Mouse (Mus musculus): Measurements from ENCODE around the gene H2-M5. TPM values are rescaled to one million over a fixed set of nuclear protein-coding genes. Genes with fewer than 3 reads are reported as not detected.

The H2-M5 gene
- polyA plus RNA-seq, 1 experiment: not detected

- no peaks in the 10 kb centered on the region for H3K9me3 ChIP-seq (ENCODE audit: control insufficient read depth, low read length)
- H3K4me3 ChIP-seq (replicated peaks): no peak overlapping the region
- H3K27me3 ChIP-seq (ENCODE audit: control insufficient read depth): no peaks in the 10 kb centered on the region
- no peaks in the 10 kb centered on the region for H3K36me3 ChIP-seq (ENCODE audit: control insufficient read depth)
- no peak for TF ChIP-seq GATA1 (IDR thresholded peaks at IDR 0.05; ENCODE audit: low read length)
- no peak for TF ChIP-seq TAL1 (IDR thresholded peaks at IDR 0.05; ENCODE audit: low read length)
- H3K4me1 ChIP-seq (ENCODE audit: control insufficient read depth): no peaks in the 10 kb centered on the region
Observed at GRCm38 (mm10) chr17:37016333-37016732, 27.0 kb upstream of the H2-M5 start.

GRCm38 (mm10) chr17:37012141-37012540 lies 22.8 kb upstream of the H2-M5 start:
- no peaks in the 10 kb centered on the region for H3K36me3 ChIP-seq (ENCODE audit: control insufficient read depth)
- no peak for TF ChIP-seq GATA1 (IDR thresholded peaks at IDR 0.05; ENCODE audit: low read length)
- no peak for TF ChIP-seq TAL1 (IDR thresholded peaks at IDR 0.05; ENCODE audit: low read length)
- H3K4me3 ChIP-seq (replicated peaks): no peak overlapping the region
- no peaks in the 10 kb centered on the region for H3K27me3 ChIP-seq (ENCODE audit: control insufficient read depth)
- no peaks in the 10 kb centered on the region for H3K9me3 ChIP-seq (ENCODE audit: control insufficient read depth, low read length)
- no peaks in the 10 kb centered on the region for H3K4me1 ChIP-seq (ENCODE audit: control insufficient read depth)

GRCm38 (mm10) chr17:37011719-37012118 lies 22.4 kb upstream of the H2-M5 start:
- H3K36me3 ChIP-seq (ENCODE audit: control insufficient read depth): no peaks in the 10 kb centered on the region
- no peak overlapping the region for H3K4me3 ChIP-seq (replicated peaks)
- H3K27me3 ChIP-seq (ENCODE audit: control insufficient read depth): no peaks in the 10 kb centered on the region
- TF ChIP-seq GATA1 (IDR thresholded peaks at IDR 0.05; ENCODE audit: low read length) (no peak), TAL1 (IDR thresholded peaks at IDR 0.05; ENCODE audit: low read length) (no peak)
- no peaks in the 10 kb centered on the region for H3K4me1 ChIP-seq (ENCODE audit: control insufficient read depth)
- H3K9me3 ChIP-seq (ENCODE audit: control insufficient read depth, low read length): no peaks in the 10 kb centered on the region

- Histone ChIP-seq H3K4me3 (replicated peaks) (no peak overlapping the region), H3K9me3 (ENCODE audit: control insufficient read depth, low read length) (no peaks in the 10 kb centered on the region), H3K36me3 (ENCODE audit: control insufficient read depth) (no peaks in the 10 kb centered on the region), H3K4me1 (ENCODE audit: control insufficient read depth) (no peaks in the 10 kb centered on the region), H3K27me3 (ENCODE audit: control insufficient read depth) (no peaks in the 10 kb centered on the region)
- no peak for TF ChIP-seq GATA1 (IDR thresholded peaks at IDR 0.05; ENCODE audit: low read length)
- no peak for TF ChIP-seq TAL1 (IDR thresholded peaks at IDR 0.05; ENCODE audit: low read length)
Observed at GRCm38 (mm10) chr17:37009460-37010042, 20.2 kb upstream of the H2-M5 start.

GRCm38 (mm10) chr17:37008161-37008560 lies 18.8 kb upstream of the H2-M5 start:
- Histone ChIP-seq H3K36me3 (ENCODE audit: control insufficient read depth) (no peaks in the 10 kb centered on the region), H3K4me3 (replicated peaks) (no peak overlapping the region), H3K4me1 (ENCODE audit: control insufficient read depth) (no peaks in the 10 kb centered on the region), H3K9me3 (ENCODE audit: control insufficient read depth, low read length) (no peaks in the 10 kb centered on the region), H3K27me3 (ENCODE audit: control insufficient read depth) (peaks cover 11% of the 10 kb centered on the region)
- TF ChIP-seq GATA1 (IDR thresholded peaks at IDR 0.05; ENCODE audit: low read length) (no peak), TAL1 (IDR thresholded peaks at IDR 0.05; ENCODE audit: low read length) (no peak)

GRCm38 (mm10) chr17:37003366-37003765 lies 14.0 kb upstream of the H2-M5 start:
- Histone ChIP-seq H3K4me3 (replicated peaks) (no peak overlapping the region), H3K36me3 (ENCODE audit: control insufficient read depth) (no peaks in the 10 kb centered on the region), H3K4me1 (ENCODE audit: control insufficient read depth) (no peaks in the 10 kb centered on the region), H3K9me3 (ENCODE audit: control insufficient read depth, low read length) (no peaks in the 10 kb centered on the region), H3K27me3 (ENCODE audit: control insufficient read depth) (peaks cover 28% of the 10 kb centered on the region)
- no peak for TF ChIP-seq GATA1 (IDR thresholded peaks at IDR 0.05; ENCODE audit: low read length)

- Histone ChIP-seq H3K4me3 (replicated peaks) (peak overlapping the region; percentile 36), H3K27me3 (ENCODE audit: control insufficient read depth) (peaks cover 28% of the 10 kb centered on the region), H3K4me1 (ENCODE audit: control insufficient read depth) (no peaks in the 10 kb centered on the region), H3K36me3 (ENCODE audit: control insufficient read depth) (no peaks in the 10 kb centered on the region), H3K9me3 (ENCODE audit: control insufficient read depth, low read length) (no peaks in the 10 kb centered on the region)
- TF ChIP-seq TAL1 (IDR thresholded peaks at IDR 0.05; ENCODE audit: low read length): no peak
Observed at GRCm38 (mm10) chr17:37002364-37003330, 13.3 kb upstream of the H2-M5 start.

GRCm38 (mm10) chr17:37000863-37001262 lies 11.5 kb upstream of the H2-M5 start, which contains the start of gene Zfp57:
Zfp57 (plus strand) TSS chr17:37001163.
- H3K36me3 ChIP-seq (ENCODE audit: control insufficient read depth): no peaks in the 10 kb centered on the region
- peaks cover 28% of the 10 kb centered on the region for H3K27me3 ChIP-seq (ENCODE audit: control insufficient read depth)
- no peak within 1 kb of the TSS for H3K4me3 ChIP-seq (replicated peaks)
- no peaks in the 10 kb centered on the region for H3K9me3 ChIP-seq (ENCODE audit: control insufficient read depth, low read length)
- H3K4me1 ChIP-seq (ENCODE audit: control insufficient read depth): no peaks in the 10 kb centered on the region
- no peak for TF ChIP-seq GATA1 (IDR thresholded peaks at IDR 0.05; ENCODE audit: low read length)
- no peak for TF ChIP-seq TAL1 (IDR thresholded peaks at IDR 0.05; ENCODE audit: low read length)

GRCm38 (mm10) chr17:36998477-36998876 lies 9.1 kb upstream of the H2-M5 start:
- TF ChIP-seq TAL1 (IDR thresholded peaks at IDR 0.05; ENCODE audit: low read length) (no peak), GATA1 (IDR thresholded peaks at IDR 0.05; ENCODE audit: low read length) (no peak)
- no peaks in the 10 kb centered on the region for H3K36me3 ChIP-seq (ENCODE audit: control insufficient read depth)
- no peaks in the 10 kb centered on the region for H3K9me3 ChIP-seq (ENCODE audit: control insufficient read depth, low read length)
- H3K4me3 ChIP-seq (replicated peaks): no peak overlapping the region
- H3K4me1 ChIP-seq (ENCODE audit: control insufficient read depth): no peaks in the 10 kb centered on the region
- H3K27me3 ChIP-seq (ENCODE audit: control insufficient read depth): peaks cover 20% of the 10 kb centered on the region
